Mouse (Mus musculus) CH12.LX (cell line): ENCODE results near the gene Wdr81. TPM values are rescaled to one million over a fixed set of nuclear protein-coding genes. Genes with fewer than 3 reads are reported as not detected.

ENCODE experiments used
- DNase-seq: peaks from one replicate; pipeline ENCODE4 v3.0.0-alpha.2; 2013; ENCODE audit errors: extremely low read depth
- H3K27ac ChIP-seq: 2 replicates; pipeline ENCODE4 v1.5.1; 2012; ENCODE audit warnings: low read depth, mild to moderate bottlenecking, control low read depth, moderate library complexity; ENCODE audit not compliant: insufficient read depth
- H3K27me3 ChIP-seq: replicated peaks from 2 replicates; pipeline ENCODE3; 2012; ENCODE audit warnings: inconsistent platforms
- H3K36me3 ChIP-seq, 2 experiments: replicated peaks in 1 of 2; 2 replicates each; pipeline versions ENCODE3 to v1.6.1; 2012; ENCODE audit warnings: inconsistent platforms in 1 of 2, low read length in 1 of 2, mild to moderate bottlenecking in 1 of 2, mixed read lengths in 1 of 2, moderate library complexity in 1 of 2; ENCODE audit not compliant: control insufficient read depth in 1 of 2, insufficient read depth in 1 of 2
- H3K4me1 ChIP-seq, 2 experiments: 2 replicates each; pipeline ENCODE4 v1.6.1; 2012; ENCODE audit warnings: inconsistent platforms in 1 of 2, moderate library complexity in 1 of 2; ENCODE audit not compliant: insufficient read depth in 2 of 2, control insufficient read depth in 1 of 2
- H3K4me2 ChIP-seq: 2 replicates; pipeline ENCODE4 v1.6.1; 2012; ENCODE audit warnings: low read depth, mild to moderate bottlenecking, control low read depth; ENCODE audit not compliant: poor library complexity, insufficient read depth, severe bottlenecking
- H3K4me3 ChIP-seq, 3 experiments: fragments of 150-350 bp in 1 of 3; sonication (generic) in 1 of 3; replicated peaks in 1 of 3; 2 replicates each; pipeline versions ENCODE3 to v1.5.1; 2011 to 2012; ENCODE audit warnings: low read depth in 2 of 3, low read length in 2 of 3, mild to moderate bottlenecking in 2 of 3, moderate library complexity in 2 of 3, control low read depth in 1 of 3, improper control_type of control experiment in 1 of 3, inconsistent platforms in 1 of 3, mixed read lengths in 1 of 3; ENCODE audit not compliant: poor library complexity in 1 of 3
- H3K79me2 ChIP-seq: replicated peaks from 2 replicates; pipeline ENCODE4 v1.6.1; 2012; ENCODE audit warnings: mild to moderate bottlenecking, moderate library complexity; ENCODE audit not compliant: control insufficient read depth, poor library complexity, insufficient read depth, severe bottlenecking; ENCODE audit errors: extremely low read depth
- H3K9ac ChIP-seq: 2 replicates; pipeline ENCODE4 v1.6.1; 2012; ENCODE audit warnings: low read depth, mild to moderate bottlenecking, control low read depth, moderate library complexity; ENCODE audit not compliant: insufficient read depth
- H3K9me3 ChIP-seq: replicated peaks from 2 replicates; pipeline ENCODE3; 2012; ENCODE audit warnings: low read length, inconsistent platforms, mixed read lengths
- BHLHE40 ChIP-seq: IDR thresholded peaks from 2 replicates; pipeline ENCODE4 v1.6.1; 2011; ENCODE audit warnings: mild to moderate bottlenecking, low read depth, low read length, improper control_type of control experiment
- CHD1 ChIP-seq: IDR thresholded peaks from 2 replicates; pipeline ENCODE4 v1.6.1; 2012; ENCODE audit warnings: low read depth, low read length, improper control_type of control experiment, inconsistent platforms
- CTCF ChIP-seq, 2 experiments: IDR thresholded peaks in 1 of 2; conservative IDR thresholded peaks in 1 of 2; 2 replicates each; pipeline ENCODE4 v1.5.1; 2011 to 2012; ENCODE audit warnings: low read depth in 2 of 2, low read length in 2 of 2, improper control_type of control experiment in 1 of 2, inconsistent platforms in 1 of 2, mild to moderate bottlenecking in 1 of 2, moderate library complexity in 1 of 2
- ELF1 ChIP-seq: IDR thresholded peaks from 2 replicates; pipeline ENCODE4 v1.6.1; 2014; ENCODE audit warnings: low read depth, mild to moderate bottlenecking, inconsistent platforms, low read length, improper control_type of control experiment
- ETS1 ChIP-seq: conservative IDR thresholded peaks from 2 replicates; pipeline ENCODE4 v1.6.1; 2012; ENCODE audit warnings: low read depth, mild to moderate bottlenecking, inconsistent platforms, low read length, improper control_type of control experiment, moderate library complexity
- GABPA ChIP-seq: IDR thresholded peaks from 2 replicates; pipeline ENCODE4 v1.6.1; 2012; ENCODE audit warnings: low read depth, low read length, improper control_type of control experiment, inconsistent platforms; ENCODE audit not compliant: insufficient replicate concordance
- HCFC1 ChIP-seq: IDR thresholded peaks from 2 replicates; pipeline ENCODE4 v1.6.1; 2012; ENCODE audit warnings: low read depth, mild to moderate bottlenecking, inconsistent platforms, low read length, improper control_type of control experiment
- IRF4 ChIP-seq: IDR thresholded peaks from 2 replicates; pipeline ENCODE4 v1.6.1; 2014; ENCODE audit warnings: low read depth, mild to moderate bottlenecking, inconsistent platforms, low read length, improper control_type of control experiment
- JUN ChIP-seq: IDR thresholded peaks from 2 replicates; pipeline ENCODE4 v1.6.1; 2011; ENCODE audit warnings: low read depth, mild to moderate bottlenecking, low read length, improper control_type of control experiment, moderate library complexity; ENCODE audit not compliant: insufficient read depth
- JUND ChIP-seq: conservative IDR thresholded peaks from 2 replicates; pipeline ENCODE4 v1.6.1; 2011; ENCODE audit warnings: low read depth, low read length, improper control_type of control experiment
- MAX ChIP-seq: IDR thresholded peaks from 2 replicates; pipeline ENCODE4 v1.6.1; 2011; ENCODE audit warnings: low read length, improper control_type of control experiment
- NRF1 ChIP-seq: IDR thresholded peaks from 2 replicates; pipeline ENCODE4 v1.6.1; 2014; ENCODE audit warnings: low read depth, mild to moderate bottlenecking, inconsistent platforms, low read length, improper control_type of control experiment, moderate library complexity
- PAX5 ChIP-seq: IDR thresholded peaks from 2 replicates; pipeline ENCODE4 v1.6.1; 2012; ENCODE audit warnings: low read length, inconsistent platforms, mixed read lengths
- POLR2A ChIP-seq: IDR thresholded peaks from 2 replicates; pipeline ENCODE4 v1.6.1; 2011; ENCODE audit warnings: low read depth, mild to moderate bottlenecking, improper control_type of control experiment, low read length
- POLR2AphosphoS2 ChIP-seq: IDR thresholded peaks from 2 replicates; pipeline ENCODE4 v1.6.1; 2011; ENCODE audit warnings: low read depth, low read length, improper control_type of control experiment
- SIN3A ChIP-seq: IDR thresholded peaks from 2 replicates; pipeline ENCODE4 v1.6.1; 2012; ENCODE audit warnings: low read length, improper control_type of control experiment, inconsistent platforms
- SMC3 ChIP-seq: IDR thresholded peaks from 2 replicates; pipeline ENCODE4 v1.6.1; 2011; ENCODE audit warnings: low read depth, low read length, improper control_type of control experiment
- TBP ChIP-seq: conservative IDR thresholded peaks from 2 replicates; pipeline ENCODE4 v1.6.1; 2011; ENCODE audit warnings: low read depth, low read length, improper control_type of control experiment
- TCF12 ChIP-seq: IDR thresholded peaks from 2 replicates; pipeline ENCODE4 v1.6.1; 2014; ENCODE audit warnings: low read depth, mild to moderate bottlenecking, inconsistent platforms, low read length, improper control_type of control experiment
- ZC3H11A ChIP-seq: IDR thresholded peaks from 2 replicates; pipeline ENCODE4 v1.6.1; 2012; ENCODE audit warnings: low read depth, mild to moderate bottlenecking, inconsistent platforms, low read length, improper control_type of control experiment
- ZMIZ1 ChIP-seq: IDR thresholded peaks from 2 replicates; pipeline ENCODE4 v1.6.1; 2012; ENCODE audit warnings: low read depth, mild to moderate bottlenecking, inconsistent platforms, low read length, improper control_type of control experiment
- dilution Hi-C: fragments of 300-500 bp; cut with MboI; formaldehyde crosslinking; loops from 2 replicates; pipeline ENCODE4 v1.14.3; 2020; ENCODE audit warnings: low sequenced_read_pairs; ENCODE audit not compliant: extremely low pct_unique_long_range_greater_than_20kb, extremely low pct_ligation_motif_present
- in situ Hi-C: fragments of 300-500 bp; cut with MboI; formaldehyde crosslinking; loops from 3 replicates; pipeline ENCODE4 v1.14.3; 2019; ENCODE audit warnings: low sequenced_read_pairs, low pct_ligation_motif_present, low pct_unique_long_range_greater_than_20kb, mixed read lengths
- polyA plus RNA-seq: library from polyadenylated mRNA; unstranded; fragments of >175 nt; gene quantifications from 2 replicates; pipeline ENCODE4 v1.2.1, GENCODE M21; 2012; ENCODE audit warnings: low read depth; ENCODE audit not compliant: insufficient read length
- total RNA-seq, 2 experiments: library from RNA; depleted of rRNA; stranded (reverse); fragments of 300-350 nt in 1 of 2; fragments of >200 nt in 1 of 2; gene quantifications; 2 replicates each; pipeline ENCODE4 v1.2.3; 2012 to 2014

Wdr81 gene
- total and polyA plus RNA-seq, 3 experiments = 3.1 to 16.3 (median 13.7) TPM

- in situ Hi-C loops = no loop called here
- no peak overlapping the region for H3K27ac ChIP-seq
- H3K79me2 ChIP-seq = no peaks in the 10 kb centered on the region
- H3K36me3 ChIP-seq = peaks cover 67 to 92% of the 10 kb centered on the region in 2 experiments
- no peak overlapping the region for H3K9ac ChIP-seq
- DNase-seq = no peak
- TF ChIP-seq POLR2A (no peak), CHD1 (no peak), HCFC1 (no peak), JUND (no peak), ZC3H11A (no peak), NRF1 (no peak), SMC3 (no peak), MAX (no peak), PAX5 (no peak), TCF12 (no peak), ELF1 (no peak), IRF4 (no peak), JUN (no peak), TBP (no peak), ETS1 (no peak), POLR2AphosphoS2 (no peak), BHLHE40 (no peak)
- TF ChIP-seq, all 38 proteins: peak for 0
- Histone ChIP-seq H3K9me3 (no peaks in the 10 kb centered on the region), H3K4me3 (no peak overlapping the region), H3K27me3 (no peaks in the 10 kb centered on the region), H3K4me1 (peaks cover 8 to 41% of the 10 kb centered on the region in 2 experiments), H3K4me2 (no peak overlapping the region)
- dilution Hi-C loops = no loop called here
These were observed 5.9 kb downstream of the Wdr81 start for GRCm38 (mm10) chr11:75448575-75448974.

GRCm38 (mm10) chr11:75443711-75444110 lies 10.8 kb downstream of the Wdr81 start:
- dilution Hi-C loops (no loop called here), in situ Hi-C loops (no loop called here)
- H3K27me3 ChIP-seq = no peaks in the 10 kb centered on the region
- no peak overlapping the region for H3K4me3 ChIP-seq
- no peaks in the 10 kb centered on the region for H3K79me2 ChIP-seq
- H3K36me3 ChIP-seq = peaks cover 55 to 80% of the 10 kb centered on the region in 2 experiments
- TF ChIP-seq CTCF (conservative IDR thresholded peaks at IDR 0.05 in 1 of 2, IDR thresholded peaks at IDR 0.05 in 1 of 2; ENCODE audit: low read depth in 2 of 2, low read length in 2 of 2) (no peak), MAX (no peak), TBP (no peak), BHLHE40 (no peak), SIN3A (no peak), CHD1 (no peak), GABPA (no peak), JUN (no peak), ZMIZ1 (no peak)
- no peaks in the 10 kb centered on the region for H3K9me3 ChIP-seq
- H3K4me1 ChIP-seq = peaks cover 8 to 18% of the 10 kb centered on the region in 2 experiments; a peak in 3 of 4 replicates
- DNase-seq = no peak
- no peak overlapping the region for H3K27ac ChIP-seq
- no peak overlapping the region for H3K9ac ChIP-seq
- no peak overlapping the region for H3K4me2 ChIP-seq
